Mouse (Mus musculus): ENCODE measurements around the gene Olfr211.

DNA sequence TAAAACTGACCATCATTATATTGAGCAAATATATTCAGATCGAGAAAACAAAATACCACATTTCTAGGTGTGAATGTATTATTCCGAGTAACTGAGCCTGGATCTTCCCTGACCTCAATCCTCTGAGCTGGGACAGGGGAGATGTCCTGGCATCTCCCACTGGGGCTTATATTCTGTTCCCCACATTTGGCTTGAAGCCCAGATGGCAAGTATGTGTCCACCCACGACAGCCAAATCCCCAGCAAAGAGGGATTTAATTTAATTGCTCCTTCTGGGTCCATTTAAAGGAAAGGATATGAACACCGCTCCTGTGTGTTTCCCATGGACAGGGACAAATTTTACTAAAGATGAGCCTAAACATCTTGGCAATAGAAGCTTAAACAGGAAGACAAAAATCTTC, at the start of gene Olfr211:
- TF ChIP-seq POLR2A (IDR thresholded peaks at IDR 0.05; ENCODE audit: insufficient read depth, low read depth, low read length), result no peak
- no peak for TF ChIP-seq CTCF (IDR thresholded peaks at IDR 0.05)
